Mouse (Mus musculus): ENCODE data around the gene Pmvk. TPM values are rescaled to one million over a fixed set of nuclear protein-coding genes. Genes with fewer than 3 reads are reported as not detected.
A peak's percentile ranks its signal among the peaks of the same experiment; 100 is the strongest.
"Not testable (repeated sequence)": the region's sequence is repeated elsewhere in the genome, so short reads cannot be mapped to it uniquely, and the experiment has no call there.

The Pmvk gene
- total RNA-seq, 2 experiments from 2014 or later = 8.7 to 9.2 TPM

DNA sequence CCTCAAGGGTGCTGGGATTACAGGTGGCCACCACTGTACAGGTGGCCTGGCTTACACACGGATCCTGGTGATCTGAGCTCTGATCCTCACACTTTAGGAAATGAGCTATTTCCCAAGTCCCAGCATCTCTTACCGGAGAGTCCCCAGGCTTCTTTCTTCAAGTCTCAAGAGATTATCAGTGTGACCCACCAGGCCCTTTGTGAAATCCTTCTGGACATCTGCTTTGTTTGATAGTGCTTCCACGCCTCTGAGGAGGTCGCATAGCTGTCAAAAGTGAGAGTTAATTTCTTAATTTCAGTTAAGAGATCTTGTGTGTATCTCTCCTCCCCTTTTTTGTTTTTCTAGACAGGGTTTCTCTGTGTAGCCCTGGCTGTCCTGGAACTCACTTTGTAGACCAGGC lies 28.5 kb upstream of the Pmvk start:
- DNase-seq (ENCODE audit: low spot score) = no peak

DNA sequence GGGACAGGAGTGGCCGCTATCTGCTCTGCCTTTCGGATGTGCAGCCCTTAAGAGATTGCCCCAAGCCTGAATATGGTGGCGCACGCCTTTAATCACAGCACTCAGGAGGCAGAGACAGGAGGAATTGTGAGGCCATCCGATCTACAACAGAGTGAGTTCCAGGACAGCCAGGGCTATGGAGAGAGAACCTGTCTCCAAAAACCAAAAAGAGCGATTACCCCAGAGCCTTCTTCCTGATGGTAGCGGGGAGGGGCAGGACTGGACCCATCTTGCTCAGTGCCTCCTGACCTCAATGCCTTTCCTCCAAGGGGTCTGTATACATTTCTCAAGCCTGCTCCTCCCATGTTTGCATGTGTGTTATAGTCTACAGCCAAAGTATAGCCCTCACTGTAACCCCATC lies 25.3 kb upstream of the Pmvk start:
- not testable (repeated sequence) for DNase-seq (ENCODE audit: low spot score)

DNA sequence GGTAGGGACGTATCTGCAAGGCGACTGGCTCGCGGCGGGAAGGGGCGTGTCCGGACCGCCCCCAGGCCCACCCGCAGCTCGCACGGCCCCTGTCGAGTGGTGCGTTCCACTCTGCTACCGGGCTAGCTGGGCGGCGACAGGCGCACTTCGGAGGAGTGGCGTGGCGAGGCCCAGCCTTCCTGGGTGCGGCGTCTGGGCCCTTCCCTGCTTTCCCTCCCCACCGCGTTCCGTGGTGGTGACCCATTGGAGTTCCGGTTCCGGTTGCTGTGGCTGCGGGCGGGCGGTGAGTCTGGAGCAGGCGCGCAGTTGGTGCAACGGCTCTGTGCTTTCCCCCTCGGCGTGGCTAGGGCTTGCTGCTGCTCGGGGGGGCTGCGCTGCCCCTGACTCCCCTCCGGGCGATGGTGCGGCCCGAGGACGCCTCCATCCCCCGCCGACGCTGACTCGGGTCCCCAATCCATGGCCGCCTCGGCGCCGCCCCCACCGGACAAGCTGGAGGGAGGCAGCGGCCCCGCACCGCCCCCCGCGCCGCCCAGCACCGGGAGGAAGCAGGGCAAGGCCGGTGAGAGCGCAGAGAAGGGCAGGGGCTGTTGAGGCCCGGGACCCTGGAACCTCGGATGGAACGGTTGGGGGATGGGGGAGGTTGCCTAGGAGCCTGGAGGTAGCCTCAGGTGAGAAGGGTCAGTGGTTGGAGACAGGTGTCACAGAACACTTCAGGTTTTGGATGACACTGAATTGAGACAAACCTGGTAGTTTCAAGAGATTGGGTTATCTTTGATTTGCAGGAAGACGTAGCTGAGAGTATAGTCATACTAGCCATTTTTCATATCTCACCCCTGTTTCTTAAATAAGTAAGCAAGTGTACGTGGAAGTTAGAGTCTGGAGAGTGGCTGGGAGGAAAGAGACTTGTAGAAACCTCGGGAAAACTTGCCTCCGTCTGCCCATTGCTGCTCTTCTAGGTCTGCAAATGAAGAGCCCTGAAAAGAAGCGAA lies 23.9 kb upstream of the Pmvk start, which contains the start of gene Pygo2:
Gene Pygo2 (plus strand): TSS at position 44 of the 989 bp plus-strand sequence.
- DNase-seq (ENCODE audit: low spot score) = peak; percentile 95

DNA sequence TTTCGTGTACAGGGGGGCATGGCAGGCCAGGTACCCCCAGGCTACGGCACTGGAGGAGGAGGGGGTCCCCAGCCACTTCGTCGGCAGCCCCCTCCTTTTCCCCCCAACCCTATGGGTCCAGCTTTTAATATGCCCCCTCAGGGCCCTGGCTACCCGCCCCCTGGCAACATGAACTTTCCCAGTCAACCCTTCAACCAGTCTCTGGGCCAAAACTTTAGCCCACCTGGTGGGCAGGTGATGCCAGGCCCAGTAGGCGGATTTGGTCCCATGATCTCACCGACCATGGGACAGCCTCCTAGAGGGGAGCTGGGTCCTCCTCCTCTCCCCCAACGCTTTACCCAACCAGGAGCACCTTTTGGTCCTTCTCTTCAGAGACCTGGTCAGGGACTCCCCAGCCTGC lies 21.7 kb upstream of the Pmvk start:
- no peak for DNase-seq (ENCODE audit: low spot score)

DNA sequence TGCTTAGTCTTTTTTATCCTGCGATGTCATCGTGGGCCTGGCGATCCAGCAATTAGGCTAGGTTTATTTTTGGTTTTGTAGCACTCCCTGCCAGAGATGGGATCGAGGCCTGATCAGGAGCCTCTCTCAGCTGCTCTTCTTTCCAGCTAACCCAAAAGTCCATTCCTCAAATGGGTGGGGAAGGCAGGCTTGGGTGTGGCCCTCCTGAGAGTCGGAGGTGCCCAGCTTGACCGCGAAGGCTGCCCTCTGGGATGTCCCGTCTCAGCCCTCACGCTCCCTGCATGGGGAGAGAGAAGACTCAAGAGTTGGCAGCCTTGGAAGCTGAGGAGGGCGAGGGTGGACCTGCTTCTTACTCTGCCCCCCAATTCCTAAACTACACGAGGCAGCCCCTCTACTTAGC lies 19.8 kb upstream of the Pmvk start:
- DNase-seq (ENCODE audit: low spot score) = no peak

DNA sequence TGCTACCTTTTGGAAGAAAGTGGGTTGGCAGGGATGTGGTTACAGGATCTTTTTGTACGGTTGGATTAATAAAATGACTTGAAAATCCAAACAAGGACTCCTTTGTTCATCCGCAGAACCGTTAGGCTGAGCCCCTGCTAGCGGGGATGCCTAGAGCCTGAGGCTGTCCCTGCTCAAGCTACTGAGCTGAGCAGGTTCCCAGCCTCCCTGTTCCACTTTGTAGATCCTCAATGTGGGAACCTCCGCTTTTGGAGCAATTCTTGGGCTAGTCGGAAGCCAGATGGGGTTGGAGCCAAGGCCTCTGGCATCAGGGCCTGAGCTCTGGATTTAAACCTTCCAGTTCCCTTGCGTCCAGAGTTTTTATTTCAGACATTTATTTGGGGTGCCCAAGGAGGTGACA lies 19.3 kb upstream of the Pmvk start:
- DNase-seq (ENCODE audit: low spot score) = no peak

DNA sequence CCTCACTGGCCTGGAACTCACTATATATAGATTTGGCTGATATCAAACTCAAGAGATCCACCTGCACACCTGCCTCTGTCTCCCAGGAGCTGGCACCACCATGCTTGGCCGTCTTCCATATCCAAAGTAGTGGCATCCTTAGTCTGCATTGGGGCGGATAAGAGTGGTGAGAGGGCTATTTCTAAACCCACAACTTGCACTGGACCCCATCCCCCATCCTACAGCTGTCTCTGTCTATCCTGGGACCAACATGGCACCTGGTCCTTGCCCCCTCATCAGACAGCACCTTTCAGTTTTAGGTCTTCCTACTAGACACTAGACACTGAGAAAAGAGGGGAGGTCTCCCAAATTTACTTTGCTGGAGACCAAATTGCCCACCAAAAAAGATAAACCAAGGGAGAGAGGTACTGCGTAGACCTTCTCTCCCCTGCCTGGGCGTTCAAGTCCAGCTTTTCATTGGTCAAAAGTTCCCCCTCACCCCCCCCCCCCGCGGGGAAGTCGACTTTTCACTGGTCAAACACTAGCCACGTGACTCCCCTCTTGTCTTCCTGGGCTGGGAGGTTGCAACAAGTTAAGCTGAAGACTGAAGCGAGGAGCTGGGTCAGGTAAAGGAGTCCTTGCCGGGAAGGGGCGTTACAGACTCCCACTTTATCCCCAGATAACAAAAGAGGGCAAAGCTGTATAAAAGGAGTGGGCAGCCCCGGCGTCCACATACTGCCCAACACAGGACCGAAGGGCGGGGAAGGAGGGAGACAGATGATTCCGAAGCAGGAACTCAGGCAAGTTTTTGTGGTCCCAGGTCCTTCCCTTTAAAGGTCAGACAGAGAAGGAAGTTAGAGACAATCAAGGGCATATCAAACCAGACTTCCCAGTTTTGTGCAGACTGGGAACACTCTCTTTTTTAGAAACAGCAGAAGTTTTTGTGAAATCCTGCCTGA lies 17.9 kb upstream of the Pmvk start, which contains the start of gene Pbxip1:
Gene Pbxip1 (plus strand): TSS at position 531 of the 938 bp plus-strand sequence.
- DNase-seq (ENCODE audit: low spot score) = peak; percentile 82

DNA sequence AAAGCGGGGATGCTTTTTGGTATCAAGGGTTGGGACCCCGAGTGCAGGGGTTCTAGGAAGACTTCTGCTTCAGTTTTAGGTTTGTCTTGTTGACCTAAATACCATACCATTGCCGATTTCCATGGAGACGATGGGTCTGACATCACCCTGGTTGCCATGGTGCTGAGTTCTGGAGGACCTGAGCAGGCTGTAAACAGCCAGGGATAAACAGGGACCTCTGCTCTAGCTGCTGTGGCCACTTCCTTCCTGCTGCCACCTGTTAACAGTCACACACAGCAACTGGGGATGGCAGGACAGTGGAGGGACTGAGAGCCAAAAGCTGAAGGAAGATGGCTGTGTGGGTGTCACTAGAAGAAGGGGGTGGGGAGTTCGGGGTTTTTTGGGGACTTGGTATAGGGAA lies 17.1 kb upstream of the Pmvk start:
- DNase-seq (ENCODE audit: low spot score) = peak; percentile 48

DNA sequence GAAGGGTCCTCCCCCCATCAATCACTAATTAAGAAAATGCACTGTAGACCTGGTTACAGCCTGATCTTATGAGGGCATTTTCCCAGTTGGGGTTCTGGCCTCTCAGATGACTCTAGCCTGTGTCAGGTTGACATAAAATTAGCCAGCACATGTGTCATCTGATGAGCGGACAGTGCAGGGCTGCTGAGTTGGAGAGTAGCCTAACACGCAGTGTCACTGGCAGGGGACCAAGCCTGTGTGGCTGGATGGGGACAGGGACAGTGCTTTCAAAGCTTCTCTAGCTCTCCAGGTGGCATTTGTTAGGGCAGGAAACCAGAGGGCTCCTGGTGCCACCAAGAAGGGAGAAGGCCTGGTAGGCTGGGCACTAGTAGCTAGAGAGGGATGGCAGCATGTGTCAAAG lies 13.7 kb upstream of the Pmvk start:
- DNase-seq (ENCODE audit: low spot score) = peak; percentile 93

DNA sequence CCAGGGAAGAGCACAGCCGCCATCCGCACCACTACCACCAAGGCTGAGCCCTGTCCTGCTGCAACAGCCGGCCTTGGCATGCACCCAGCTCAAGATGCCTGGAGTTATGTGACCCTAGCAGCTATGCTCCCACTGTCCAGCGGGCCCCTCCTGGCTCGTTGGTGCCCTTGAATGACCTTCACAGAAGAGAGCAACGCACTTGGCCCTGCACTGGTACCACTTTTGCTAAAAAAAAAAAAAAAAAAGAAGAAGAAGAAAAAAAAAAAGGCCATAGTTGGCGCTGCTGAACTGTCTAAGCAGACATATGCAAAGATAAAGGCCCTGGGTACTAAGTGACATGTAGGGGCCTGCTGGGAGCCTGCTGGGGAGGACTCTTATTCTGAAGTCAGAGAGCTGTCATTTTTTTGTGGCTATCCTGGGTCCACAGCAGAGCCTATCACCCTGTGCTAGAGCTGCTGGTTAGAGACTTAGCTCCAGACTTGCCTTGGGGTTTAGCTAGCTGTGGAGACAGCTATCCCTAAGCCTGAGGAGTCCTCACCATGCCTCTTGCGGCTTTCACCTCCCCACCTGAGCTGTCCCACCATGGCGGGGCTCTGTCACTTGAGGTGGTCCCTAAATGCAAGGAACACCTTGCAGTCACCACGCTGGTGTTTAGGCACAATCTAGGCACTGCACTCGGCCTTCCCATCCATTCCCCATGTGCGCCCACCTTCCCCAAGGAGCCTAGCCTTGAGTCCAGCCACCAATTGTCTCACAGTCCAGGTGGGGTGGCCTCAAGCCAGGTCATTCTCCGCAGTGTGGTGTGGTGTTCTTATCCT lies 5.4 kb upstream of the Pmvk start:
- DNase-seq (ENCODE audit: low spot score) = peak; percentile 57

DNA sequence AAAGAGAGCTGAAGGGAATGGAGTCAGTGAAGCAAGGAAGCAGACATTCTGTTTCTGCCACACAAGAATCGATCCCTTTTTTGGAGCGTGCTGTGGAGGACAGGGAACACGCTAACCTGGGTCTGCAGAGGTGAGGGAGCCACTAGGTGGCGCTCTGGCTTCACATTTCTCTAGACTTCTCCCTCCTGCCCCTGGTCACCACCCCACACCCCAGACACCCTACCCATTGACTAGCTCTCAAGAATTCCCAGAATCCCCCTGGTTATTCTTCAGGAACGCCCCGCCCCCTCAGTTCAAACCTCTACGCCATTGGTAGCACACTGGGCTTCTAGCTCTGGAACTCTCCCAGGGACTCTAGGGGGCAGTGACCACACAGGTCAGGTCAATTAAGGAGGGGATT lies 4.8 kb upstream of the Pmvk start:
- DNase-seq (ENCODE audit: low spot score) = peak; percentile 72

DNA sequence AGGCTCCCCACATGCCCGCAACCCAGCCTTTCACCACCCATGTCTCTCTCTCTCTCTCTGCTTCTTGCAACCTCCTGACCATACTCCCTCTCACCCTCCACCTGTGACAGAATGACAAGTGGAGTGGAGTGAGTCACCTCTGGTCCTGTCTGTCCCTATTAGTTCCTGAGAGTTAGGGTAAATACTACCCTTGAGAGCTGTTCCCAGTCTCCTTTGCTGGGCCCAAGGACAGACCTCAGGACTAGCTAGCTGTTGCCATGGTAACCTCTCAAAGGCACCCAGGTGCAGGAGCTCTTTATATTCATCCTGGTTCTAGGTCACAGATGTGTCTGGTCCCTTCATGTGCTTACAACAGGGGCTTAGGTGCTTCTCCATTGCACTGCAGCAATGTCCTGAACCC lies 2.4 kb upstream of the Pmvk start:
- no peak for DNase-seq (ENCODE audit: low spot score)

DNA sequence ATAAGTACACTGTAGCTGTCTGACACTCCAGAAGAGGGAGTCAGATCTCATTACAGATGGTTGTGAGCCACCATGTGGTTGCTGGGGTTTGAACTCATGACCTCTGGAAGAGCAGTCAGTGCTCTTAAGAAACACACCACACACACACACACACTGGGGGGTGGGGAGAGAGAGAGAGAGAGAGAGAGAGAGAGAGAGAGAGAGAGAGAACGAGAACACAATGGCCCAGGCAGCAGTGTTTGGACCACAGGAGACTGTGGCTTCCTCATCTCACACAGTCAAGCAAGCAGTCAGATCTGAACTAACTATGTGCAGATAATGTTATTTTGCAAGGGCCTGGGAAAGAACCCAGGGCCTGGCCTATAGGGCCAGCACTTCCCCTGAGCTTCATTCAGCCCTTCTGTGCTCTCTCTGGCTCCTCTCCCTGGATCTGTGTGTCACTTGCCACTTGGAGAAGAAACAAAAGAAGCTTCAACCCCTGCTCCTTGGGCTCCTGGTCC lies 1.5 kb downstream of the Pmvk start:
- no peak for DNase-seq (ENCODE audit: low spot score)

DNA sequence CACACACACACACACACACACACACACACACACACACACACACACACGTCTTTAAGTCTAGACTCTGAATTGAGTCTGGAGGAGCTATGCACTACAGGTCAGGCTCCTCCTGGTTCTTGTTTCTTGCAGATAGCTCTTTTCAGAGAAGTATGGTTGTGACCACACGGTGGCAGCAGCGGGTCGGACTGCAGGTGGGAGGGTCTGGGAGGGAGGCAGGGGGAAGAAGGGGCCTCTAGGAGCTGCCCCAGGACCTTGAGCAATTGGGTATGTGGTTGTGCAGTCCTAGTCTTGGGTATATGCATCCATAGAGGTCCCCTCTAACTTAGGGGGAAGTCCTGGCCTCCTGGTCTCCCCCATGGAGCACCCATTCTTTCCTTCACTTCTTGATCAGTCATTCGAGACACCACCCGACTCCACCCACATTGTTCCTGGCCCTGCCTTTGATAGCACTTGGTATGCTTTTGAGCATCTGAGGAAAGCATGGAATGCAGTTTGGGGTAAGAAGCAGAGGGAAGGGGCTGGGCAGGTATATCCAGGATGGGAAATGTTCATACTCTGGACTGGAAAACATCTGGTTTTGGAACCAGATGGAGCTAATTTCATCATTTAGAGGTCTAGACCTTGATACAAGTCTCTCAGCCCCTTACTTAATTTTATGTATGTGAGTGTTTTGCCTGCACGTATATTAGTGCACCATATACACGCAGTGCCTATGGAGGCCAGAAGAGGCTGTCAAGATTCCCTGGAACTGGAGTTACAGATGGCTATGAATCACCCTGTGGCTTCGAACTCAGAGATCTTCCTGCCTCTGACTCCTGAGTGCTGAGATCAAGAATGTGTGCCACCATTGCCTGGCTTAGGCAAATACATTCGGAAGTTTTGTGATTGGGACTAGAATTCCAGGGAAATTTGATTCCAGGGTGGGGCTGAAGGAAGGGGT lies 2.7 kb downstream of the Pmvk start:
- peak; percentile 67 for DNase-seq (ENCODE audit: low spot score)

DNA sequence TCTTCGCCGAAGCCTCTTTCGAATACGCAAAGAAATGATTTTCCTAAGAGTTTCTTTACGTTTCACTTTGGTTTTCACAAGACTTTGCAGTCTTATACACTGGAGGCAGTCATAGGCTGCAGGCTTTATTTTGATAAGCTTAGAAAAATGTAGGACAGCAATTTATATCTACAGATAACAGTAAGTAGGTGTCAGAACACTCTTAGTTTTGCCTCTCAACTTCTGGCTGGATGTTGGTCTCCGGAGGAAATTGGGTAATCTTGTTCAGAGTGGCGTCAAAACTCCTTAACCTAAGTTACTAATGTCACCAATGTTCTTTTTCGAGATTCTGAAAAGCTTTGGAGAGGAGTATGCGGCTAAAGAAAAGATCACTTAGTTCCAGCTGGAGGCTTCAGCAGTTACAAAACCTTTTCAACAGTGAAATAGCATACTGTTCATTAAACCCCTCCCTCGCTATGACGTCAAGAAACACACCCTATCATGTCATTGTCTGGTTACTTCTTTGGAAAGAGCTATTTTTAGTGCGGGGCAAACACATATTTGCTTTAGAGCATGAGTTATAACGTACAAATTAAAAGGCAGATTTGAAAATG lies 4.1 kb downstream of the Pmvk start:
- no peak for DNase-seq (ENCODE audit: low spot score)

DNA sequence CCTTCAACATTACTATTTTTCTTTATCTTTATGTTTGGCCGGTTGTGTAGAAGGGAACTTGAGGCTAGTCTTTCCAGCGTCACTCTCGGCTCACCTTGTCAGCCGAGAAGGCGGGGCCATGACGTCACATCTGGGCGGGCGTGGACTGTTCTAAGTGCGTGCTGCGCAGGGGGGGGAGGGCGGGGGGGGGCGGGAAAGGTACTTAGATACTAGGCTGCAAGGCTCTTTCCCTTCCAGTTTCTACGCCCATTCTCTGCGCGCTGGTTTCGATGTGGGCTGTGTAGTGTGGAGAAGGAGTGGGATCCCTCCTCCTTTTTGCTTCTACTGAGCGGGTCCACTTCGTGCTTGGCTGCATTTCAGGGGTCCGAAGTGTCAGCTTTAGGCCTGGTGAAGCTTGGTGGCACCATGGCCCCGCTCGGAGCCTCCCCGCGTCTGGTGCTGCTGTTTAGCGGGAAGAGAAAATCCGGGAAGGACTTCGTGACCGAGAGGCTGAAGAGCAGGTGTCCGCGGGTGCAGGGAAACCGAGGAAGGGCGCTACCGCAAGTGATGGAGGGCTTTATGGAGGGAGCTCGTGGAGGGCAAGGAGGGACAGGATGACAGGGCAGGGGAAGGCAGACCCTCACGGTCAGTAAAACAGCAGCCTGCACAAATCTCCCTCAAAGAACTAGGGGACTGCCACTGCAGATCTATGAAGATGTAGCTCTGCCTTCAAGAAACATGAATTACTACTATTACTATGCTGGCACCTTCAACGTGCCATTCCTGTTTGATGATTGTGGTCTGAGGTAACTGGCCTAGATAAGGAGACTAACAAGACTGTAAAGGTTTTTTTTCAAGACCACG lies 4.8 kb downstream of the Pmvk start:
- peak; percentile 92 for DNase-seq (ENCODE audit: low spot score)

DNA sequence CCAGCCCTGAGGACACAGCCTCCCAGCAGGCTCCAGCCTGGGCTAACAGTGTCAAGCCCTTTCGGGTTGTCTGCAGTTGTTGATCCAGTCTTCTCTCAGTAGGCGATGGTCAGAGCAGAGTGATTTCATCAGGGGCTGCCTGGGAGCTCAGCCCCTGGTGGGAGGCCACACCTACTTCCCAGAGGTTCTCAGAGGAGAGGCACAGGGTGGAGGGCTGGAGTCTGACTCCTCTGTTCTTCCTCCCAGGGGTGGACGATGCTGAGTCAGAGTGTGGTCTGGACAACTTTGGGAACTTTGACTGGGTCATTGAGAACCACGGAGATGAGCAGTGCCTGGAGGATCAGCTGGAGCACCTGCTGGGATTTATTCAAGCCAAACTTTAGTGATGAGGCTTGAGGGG lies 13.9 kb downstream of the Pmvk start:
- DNase-seq (ENCODE audit: low spot score) = peak; percentile 34

DNA sequence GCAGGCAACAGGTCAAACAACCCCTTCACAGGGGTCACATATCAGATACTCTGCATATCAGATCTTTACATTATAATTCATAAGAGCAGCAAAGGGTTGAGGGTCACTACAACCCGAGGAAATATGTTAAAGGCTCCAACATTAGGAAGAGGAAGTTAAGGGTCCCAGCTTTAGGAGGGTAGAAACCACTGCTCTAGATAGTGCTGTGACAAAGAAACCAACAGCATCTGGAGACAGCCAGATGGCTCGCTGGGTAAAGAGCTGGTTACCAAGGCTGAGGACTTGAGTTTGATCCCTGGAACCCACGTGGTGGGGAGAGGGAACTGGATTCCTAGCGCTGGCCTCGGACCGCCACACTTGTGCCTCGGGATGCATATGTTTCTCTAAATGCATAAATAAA lies 17.9 kb downstream of the Pmvk start:
- DNase-seq (ENCODE audit: low spot score) = no peak
